Mouse (Mus musculus): ENCODE data around the gene Thoc6.
A peak's percentile ranks its signal among the peaks of the same experiment; 100 is the strongest.

Gene Thoc6

GRCm38 (mm10) chr17:23630195-23631020 is 43.3 kb downstream of the Thoc6 start:
- DNase-seq (ENCODE audit: low read depth, low spot score): peak; percentile 65

- DNase-seq (ENCODE audit: low read depth, low spot score): no peak
Measured at GRCm38 (mm10) chr17:23627813-23628212, 45.9 kb downstream of the Thoc6 start.

- no peak for DNase-seq (ENCODE audit: low read depth, low spot score)
Measured at GRCm38 (mm10) chr17:23620351-23620750, 53.3 kb downstream of the Thoc6 start.
